Comparison of ENCODE assay signal across 7 mouse cellular contexts in genomic region chr7:34721650-34722048, GRCm38 (mm10).
A peak's percentile ranks its signal among the peaks of the same experiment; 100 is the strongest.
DNase-seq lines count a peak whose midpoint lies in the region; ATAC-seq and TF ChIP-seq lines count a peak whose summit lies in the region.

No protein-coding gene starts in this region.

- intact Hi-C loops in gastrocnemius, postnatal 14 days (cut with DNase I; ENCODE audit: low total_unique reads), result no loop called here

- in situ Hi-C loops in Patski (cut with MboI; ENCODE audit: low pct_unique_long_range_greater_than_20kb), result loop anchor here (5.0 kb wide), 1 partner anchor 44 kb away; no protein-coding TSS in a partner anchor

- peak overlapping the region; percentile 50 for H3K9ac ChIP-seq in ES-Bruce4 (ENCODE audit: low read depth, poor library complexity, severe bottlenecking)

- peak overlapping the region; percentile 98 for H3K27ac ChIP-seq in ES-Bruce4 (ENCODE audit: insufficient read depth, low read length)

- DNase-seq in Patski (ENCODE audit: low read depth, low spot score), result no peak
- peak; percentile 50 for DNase-seq in heart, postnatal 4 days
- peak; percentile 64 for DNase-seq in lung, postnatal 14 days
- DNase-seq in layer of hippocampus, adult 8-10 months (ENCODE audit: low spot score in 2 of 2), result no peak
- no peak for DNase-seq in gastrocnemius, postnatal 14 days

- TF ChIP-seq CTCF in ES-Bruce4 (IDR thresholded peaks at IDR 0.05; ENCODE audit: low read depth, low read length) (no peak), Patski (IDR thresholded peaks at IDR 0.05) (no peak)

- no peak for TF ChIP-seq POLR2A in ES-Bruce4 (IDR thresholded peaks at IDR 0.05; ENCODE audit: insufficient read depth, low read length)

- CTCF ChIA-PET in Patski (lab: Charles Lee), result interaction anchor here (0.9 kb wide), 1 partner anchor 42 kb away, joined by 3 read pairs; no protein-coding TSS in a partner anchor

- H3K4me3 ChIP-seq in ES-Bruce4 (ENCODE audit: low read depth, low read length), result 0 out of 2 replicates have a peak overlapping the region, but pooled peaks have one; percentile 27

- peaks cover 9% of the 10 kb centered on the region for H3K4me1 ChIP-seq in ES-Bruce4 (ENCODE audit: control insufficient read depth, insufficient read depth, low read length)

- TF ChIP-seq EP300 in ES-Bruce4 (IDR thresholded peaks at IDR 0.05; ENCODE audit: insufficient read depth, low read depth, low read length), result peak; percentile 92

- no peaks in the 10 kb centered on the region for H3K9me3 ChIP-seq in ES-Bruce4 (replicated peaks; ENCODE audit: control insufficient read depth, insufficient read depth, low read length, poor library complexity, severe bottlenecking)

- H3K27me3 ChIP-seq in ES-Bruce4 (ENCODE audit: control insufficient read depth, insufficient read depth, low read length, poor library complexity, severe bottlenecking) (no peaks in the 10 kb centered on the region), Patski (no peaks in the 10 kb centered on the region)

- H3K36me3 ChIP-seq in ES-Bruce4 (ENCODE audit: control insufficient read depth, insufficient read depth, low read length, poor library complexity, severe bottlenecking), result no peaks in the 10 kb centered on the region

- POLR2A ChIA-PET in Patski (lab: Charles Lee), result no interaction called here

- ATAC-seq in Patski, result peak; percentile 45
- ATAC-seq in activated CD4-positive, CD25-positive, alpha-beta regulatory T cell, adult 4 months, result no peak

Comparison
In these comparisons a context has a peak if more than half of its experiments do, and no peak if none do; other contexts are left out.
1. DNase-seq: peak in heart, postnatal 4 days (single experiment) and lung, postnatal 14 days (single experiment); none in Patski (single experiment), layer of hippocampus, adult 8-10 months (0 of 2) and gastrocnemius, postnatal 14 days (single experiment).